Mouse (Mus musculus): ENCODE results near the gene Maged2.
"Not testable (repeated sequence)": the region's sequence is repeated elsewhere in the genome, so short reads cannot be mapped to it uniquely, and the experiment has no call there.

DNA sequence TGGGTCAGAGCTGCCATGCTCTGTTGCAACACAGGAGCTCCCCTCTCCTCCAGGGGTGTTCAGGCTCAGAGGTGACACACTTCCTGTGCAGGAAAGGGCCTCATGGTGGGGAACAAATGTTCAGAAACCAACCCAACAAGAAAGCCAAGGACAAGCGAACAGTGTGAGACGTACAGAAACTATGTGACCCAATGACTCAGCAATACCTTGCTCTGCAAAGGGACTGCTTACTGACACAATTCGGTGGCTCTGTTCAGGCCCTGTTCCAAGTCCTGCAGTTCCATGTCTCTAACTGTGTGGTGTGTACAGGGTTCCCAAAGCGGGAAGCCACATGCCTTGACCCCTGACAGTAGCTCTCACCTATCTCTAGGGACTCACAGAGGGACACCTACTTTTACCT, 13.2 kb downstream of the Maged2 start:
- TF ChIP-seq CTCF (IDR thresholded peaks at IDR 0.05; ENCODE audit: low read depth); EP300 (optimal IDR thresholded peaks at IDR 0.05): not testable (repeated sequence)
